Mouse (Mus musculus) layer of hippocampus, adult 8-10 months (tissue): ENCODE data around the gene Klhl34. TPM values are rescaled to one million over a fixed set of nuclear protein-coding genes. Genes with fewer than 3 reads are reported as not detected.

Experiments
- DNase-seq, 2 experiments: peaks; one replicate each; pipeline ENCODE4 v3.0.0; 2022; ENCODE audit warnings: low spot score in 2 of 2
- total RNA-seq, 4 experiments: library from RNA; stranded (reverse); gene quantifications; 2 replicates each; pipeline ENCODE4 v1.2.4; 2022

The Klhl34 gene
- total RNA-seq: under 1 TPM in 2 of 4 experiments, not detected in 2; 0.24 to 0.27 TPM

GRCm38 (mm10) chrX:157818207-157818920, at the start of gene Klhl34:
Gene Klhl34, plus strand, starts transcription at chrX:157818435.
- DNase-seq: no peak

GRCm38 (mm10) chrX:157801669-157802068, 16.6 kb upstream of the Klhl34 start:
- no peak for DNase-seq

GRCm38 (mm10) chrX:157809721-157810120, 8.5 kb upstream of the Klhl34 start:
- DNase-seq: no peak

- no peak for DNase-seq
Measured at GRCm38 (mm10) chrX:157817571-157818206, 546 bp upstream of the Klhl34 start.

GRCm38 (mm10) chrX:157818921-157819260, 656 bp downstream of the Klhl34 start:
- DNase-seq: no peak

- DNase-seq: no peak
Measured at GRCm38 (mm10) chrX:157829983-157830382, 11.7 kb downstream of the Klhl34 start.

Other genes starting within 250 kb of the Klhl34 start
- gene Yy2, start 249.4 kb upstream of the Klhl34 start, total RNA-seq: under 1 TPM in 1 of 4 experiments, not detected in 3; 0.80 TPM
- gene Mbtps2, start 219.7 kb upstream of the Klhl34 start, total RNA-seq: 10 to 100 TPM; 31.0 to 38.8 (median 33.0) TPM
- under 1 TPM in 1 of 4 experiments, not detected in 3; 0.55 TPM for gene Smpx, start 119.5 kb upstream of the Klhl34 start, total RNA-seq
- gene Cnksr2, start 224.9 kb downstream of the Klhl34 start, total RNA-seq: 100 to 1,000 TPM; 215 to 273 (median 251) TPM